Mouse (Mus musculus) forebrain, embryonic 15.5 days (tissue): Measurements from ENCODE around the gene Elp1. TPM values are rescaled to one million over a fixed set of nuclear protein-coding genes. Genes with fewer than 3 reads are reported as not detected.

Experiments
- ATAC-seq: fragments of 200-750 bp; cut with Nextera tagmentation; replicated peaks from 2 replicates; pipeline ENCODE4 v1.8.0; 2017; ENCODE audit warnings: mild to moderate bottlenecking, moderate TSS enrichment, moderate library complexity
- H3K27ac ChIP-seq: fragments of 300-500 bp; sonication (generic); replicated peaks from 2 replicates; pipeline ENCODE4 v1.5.1; 2015; ENCODE audit warnings: mild to moderate bottlenecking, inconsistent platforms
- H3K27me3 ChIP-seq: fragments of 300-500 bp; sonication (generic); 2 replicates; pipeline ENCODE4 v1.6.1; 2015; ENCODE audit warnings: inconsistent platforms
- H3K36me3 ChIP-seq: fragments of 300-500 bp; sonication (generic); 2 replicates; pipeline ENCODE4 v1.6.1; 2015; ENCODE audit warnings: mild to moderate bottlenecking, inconsistent platforms
- H3K4me1 ChIP-seq: fragments of 300-500 bp; sonication (generic); 2 replicates; pipeline ENCODE4 v1.6.1; 2015; ENCODE audit warnings: inconsistent platforms
- H3K4me2 ChIP-seq: fragments of 300-500 bp; sonication (generic); replicated peaks from 2 replicates; pipeline ENCODE4 v1.6.1; 2015; ENCODE audit warnings: mild to moderate bottlenecking, inconsistent platforms
- H3K4me3 ChIP-seq: fragments of 300-500 bp; sonication (generic); 2 replicates; pipeline ENCODE4 v1.5.1; 2015; ENCODE audit warnings: mild to moderate bottlenecking, inconsistent platforms
- H3K9ac ChIP-seq: fragments of 300-500 bp; sonication (generic); replicated peaks from 2 replicates; pipeline ENCODE4 v1.6.1; 2015; ENCODE audit warnings: mild to moderate bottlenecking, inconsistent platforms
- H3K9me3 ChIP-seq: fragments of 300-500 bp; sonication (generic); 2 replicates; pipeline ENCODE4 v1.6.1; 2016; ENCODE audit warnings: inconsistent platforms
- WGBS: fragments of 180-500 bp; shearing (Covaris S2); methylation state at CpG from one replicate; pipeline ENCODE4 v1.1.7; 2015; ENCODE audit warnings: mixed read lengths; 5-methylcytosine and 5-hydroxymethylcytosine counted together
- polyA plus RNA-seq: library from polyadenylated mRNA; unstranded; fragments of >200 nt; fragmentation: Nextera tagmentation; extraction: Ambion mirVana; gene quantifications from 2 replicates; pipeline ENCODE4 v1.2.1, GENCODE M21; 2015

The Elp1 gene
- polyA plus RNA-seq, 1 experiment from 2014 or later: 56.3 TPM

DNA sequence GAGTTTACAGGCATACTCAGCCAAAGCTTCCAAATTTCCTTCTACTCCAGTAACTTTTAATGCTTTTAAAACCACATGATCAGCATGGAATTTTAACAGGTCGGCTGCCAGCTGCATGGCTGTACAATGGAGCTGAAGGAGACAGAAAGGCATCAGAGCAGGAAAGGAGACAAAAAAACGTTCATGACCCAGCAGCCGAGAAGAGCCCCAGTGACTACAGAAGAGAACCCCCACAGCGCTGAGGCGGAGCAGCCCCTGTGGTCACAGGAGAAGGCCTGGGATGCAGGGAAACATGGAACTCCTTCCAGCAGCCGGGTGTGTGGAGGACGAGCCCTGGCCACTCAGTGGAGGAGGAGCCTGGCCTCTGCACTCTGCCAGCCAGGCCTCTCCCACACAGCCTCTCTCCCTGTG, 27.4 kb upstream of the Elp1 start:
- H3K9me3 ChIP-seq: no peaks in the 10 kb centered on the region
- no peak overlapping the region for H3K4me2 ChIP-seq
- H3K4me1 ChIP-seq: peaks cover 10% of the 10 kb centered on the region
- peak; percentile 91 for ATAC-seq
- 28% methylated on average over 7 of the region's 7 CpGs for WGBS
- H3K27ac ChIP-seq: peak overlapping the region; percentile 62
- no peak overlapping the region for H3K4me3 ChIP-seq
- H3K27me3 ChIP-seq: no peaks in the 10 kb centered on the region
- peaks cover 25% of the 10 kb centered on the region for H3K36me3 ChIP-seq
- no peak overlapping the region for H3K9ac ChIP-seq

DNA sequence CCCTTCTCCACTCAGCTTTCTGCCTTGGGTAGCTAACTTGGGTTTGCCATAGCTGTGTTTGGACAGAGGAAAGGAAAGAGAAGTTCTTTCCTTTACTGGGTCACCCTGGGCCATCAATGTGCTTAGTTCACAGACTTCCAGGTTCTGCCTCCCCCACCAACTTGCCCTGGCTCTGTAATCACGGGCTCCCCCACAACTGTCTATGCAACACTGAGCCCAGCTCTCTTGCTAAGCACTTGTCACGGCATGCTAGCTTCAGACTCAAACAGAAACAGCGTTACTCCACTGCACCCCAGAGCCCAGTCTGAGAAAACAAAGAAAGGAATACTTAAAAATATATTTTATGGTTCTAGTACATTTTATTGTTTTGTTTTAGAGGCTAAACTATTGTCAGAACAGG, 26.8 kb upstream of the Elp1 start:
- Histone ChIP-seq H3K36me3 (peaks cover 22% of the 10 kb centered on the region), H3K27ac (peak overlapping the region; percentile 62; the same call in 1 of the 2 replicates), H3K4me2 (no peak overlapping the region), H3K9ac (no peak overlapping the region), H3K4me3 (no peak overlapping the region), H3K9me3 (no peaks in the 10 kb centered on the region), H3K4me1 (peaks cover 10% of the 10 kb centered on the region), H3K27me3 (no peaks in the 10 kb centered on the region)
- WGBS: 57% methylated on average over 3 of the region's 3 CpGs
- ATAC-seq: peak; percentile 50

DNA sequence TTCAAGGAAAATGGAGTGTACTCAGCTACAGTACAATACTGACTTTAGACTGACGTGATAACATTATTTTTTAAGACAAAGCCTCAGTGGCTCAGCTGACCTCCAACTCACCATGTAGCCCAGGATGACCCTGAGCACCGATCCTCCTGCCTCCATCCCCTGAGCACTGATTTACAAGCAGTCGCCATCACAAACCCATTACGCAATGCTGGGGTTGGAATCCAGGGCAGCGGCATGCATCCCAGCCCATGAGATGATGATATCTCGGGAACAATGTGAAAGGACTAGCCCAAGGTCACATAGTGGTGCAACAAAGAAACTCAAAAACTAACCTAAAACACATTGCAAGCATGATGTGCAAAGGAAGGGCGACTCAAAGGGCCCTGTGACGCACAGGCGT, 22.1 kb upstream of the Elp1 start:
- H3K9me3 ChIP-seq: no peaks in the 10 kb centered on the region
- peaks cover 8% of the 10 kb centered on the region for H3K36me3 ChIP-seq
- no peak overlapping the region for H3K4me2 ChIP-seq
- ATAC-seq: no peak
- 0 out of 2 replicates have a peak, but pooled peaks cover 4% of the 10 kb centered on the region for H3K4me1 ChIP-seq
- no peaks in the 10 kb centered on the region for H3K27me3 ChIP-seq
- no peak overlapping the region for H3K4me3 ChIP-seq
- no peak overlapping the region for H3K9ac ChIP-seq
- H3K27ac ChIP-seq: no peak overlapping the region
- 93% methylated on average over 9 of the region's 9 CpGs for WGBS

DNA sequence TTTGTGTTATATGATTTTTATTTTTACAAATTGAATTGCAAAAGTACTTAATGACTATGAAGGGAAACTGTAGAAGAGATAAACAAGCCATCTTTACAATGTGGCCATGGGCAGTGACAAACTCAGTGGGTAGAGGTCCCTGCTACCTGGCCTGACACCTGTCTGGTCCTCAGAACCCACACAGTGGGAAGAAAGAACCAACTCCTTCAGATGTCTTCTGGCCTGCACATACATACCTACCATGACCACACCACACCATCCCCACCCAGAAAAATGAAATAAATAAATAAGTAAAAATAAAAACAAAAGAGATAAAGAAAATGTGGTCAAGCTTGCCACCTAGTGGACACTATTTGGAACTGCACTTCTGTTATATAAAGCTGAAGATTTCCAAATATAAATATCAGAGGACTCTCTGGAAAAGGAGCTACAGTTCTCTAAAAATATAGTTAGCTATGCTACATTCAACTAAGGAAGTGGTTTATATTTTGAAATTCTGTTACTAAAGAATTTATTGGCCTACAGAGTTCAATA, 18.0 kb upstream of the Elp1 start:
- Histone ChIP-seq H3K4me1 (no peaks in the 10 kb centered on the region), H3K27ac (no peak overlapping the region), H3K4me3 (no peak overlapping the region), H3K4me2 (no peak overlapping the region), H3K9me3 (no peaks in the 10 kb centered on the region), H3K27me3 (no peaks in the 10 kb centered on the region), H3K36me3 (no peaks in the 10 kb centered on the region), H3K9ac (no peak overlapping the region)
- no peak for ATAC-seq

DNA sequence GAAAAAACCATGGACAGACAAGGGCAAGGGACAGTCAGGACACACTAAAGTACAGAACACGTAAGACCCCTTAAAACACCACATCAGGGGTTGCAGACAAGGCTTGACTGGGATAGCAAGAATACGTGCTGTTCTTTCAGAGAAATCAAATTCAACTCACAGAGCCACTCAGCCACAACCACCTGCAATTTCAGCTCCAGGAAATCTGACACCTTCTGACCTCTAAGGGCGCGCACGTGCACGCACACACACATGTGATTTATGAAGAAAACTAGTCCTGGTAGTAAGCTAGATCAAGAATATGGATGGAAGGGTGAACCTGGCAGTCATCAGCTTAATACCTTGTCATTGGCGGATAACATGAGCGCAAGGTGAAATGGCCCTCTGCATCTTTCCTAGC, 13.0 kb upstream of the Elp1 start:
- Histone ChIP-seq H3K36me3 (peaks cover 8% of the 10 kb centered on the region; the same call in 1 of the 2 replicates), H3K27me3 (no peaks in the 10 kb centered on the region), H3K9ac (no peak overlapping the region), H3K4me3 (no peak overlapping the region), H3K27ac (no peak overlapping the region), H3K4me2 (no peak overlapping the region), H3K9me3 (no peaks in the 10 kb centered on the region), H3K4me1 (no peaks in the 10 kb centered on the region)
- no peak for ATAC-seq
- WGBS: 90% methylated on average over 8 of the region's 8 CpGs

DNA sequence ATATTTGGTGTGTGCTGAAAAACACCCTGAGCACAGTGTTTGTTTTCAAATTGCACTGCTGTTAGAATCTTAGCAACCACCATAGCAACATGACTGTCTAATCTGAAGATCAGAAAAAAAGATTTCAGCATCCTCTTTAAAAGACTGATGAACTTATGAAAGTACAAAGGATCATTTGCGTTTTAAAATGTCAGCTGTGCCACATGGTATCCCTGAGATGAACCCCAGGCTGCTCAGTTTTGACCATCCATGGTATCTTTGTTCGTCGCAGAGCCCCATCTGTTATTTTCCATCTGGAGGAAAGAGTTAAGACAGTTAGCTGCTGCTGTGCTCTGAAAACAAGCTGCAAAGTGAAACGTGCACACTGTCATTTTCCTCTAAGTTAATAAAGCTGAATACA, 10.0 kb upstream of the Elp1 start:
- no peak overlapping the region for H3K27ac ChIP-seq
- 82% methylated on average over 4 of the region's 4 CpGs for WGBS
- H3K4me2 ChIP-seq: no peak overlapping the region
- no peak overlapping the region for H3K4me3 ChIP-seq
- no peak overlapping the region for H3K9ac ChIP-seq
- H3K36me3 ChIP-seq: peaks cover 10% of the 10 kb centered on the region; the same call in 1 of the 2 replicates
- ATAC-seq: no peak
- no peaks in the 10 kb centered on the region for H3K27me3 ChIP-seq
- H3K9me3 ChIP-seq: no peaks in the 10 kb centered on the region
- no peaks in the 10 kb centered on the region for H3K4me1 ChIP-seq

DNA sequence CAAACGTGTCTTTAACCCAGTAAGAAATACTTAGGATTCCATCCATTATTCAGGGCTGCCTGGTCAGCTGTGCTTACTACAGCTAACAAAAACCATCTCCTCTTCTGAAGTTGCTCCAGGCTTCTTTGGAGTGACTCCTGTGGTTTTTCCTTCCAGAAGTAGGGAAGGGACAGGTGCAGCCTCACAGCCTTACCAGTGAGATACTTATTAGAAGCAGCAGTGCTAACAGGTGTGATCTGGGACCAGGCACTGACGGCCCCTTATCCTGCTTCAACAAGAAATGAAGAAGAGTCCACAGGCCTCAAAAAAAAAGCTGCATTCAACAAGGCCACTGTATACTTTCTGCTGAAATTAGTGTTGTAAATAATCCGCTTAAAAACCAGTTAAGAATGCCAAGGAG, 9.5 kb upstream of the Elp1 start:
- no peaks in the 10 kb centered on the region for H3K4me1 ChIP-seq
- H3K9me3 ChIP-seq: no peaks in the 10 kb centered on the region
- no peaks in the 10 kb centered on the region for H3K27me3 ChIP-seq
- H3K27ac ChIP-seq: no peak overlapping the region
- H3K4me3 ChIP-seq: no peak overlapping the region
- ATAC-seq: no peak
- peaks cover 15% of the 10 kb centered on the region for H3K36me3 ChIP-seq
- no peak overlapping the region for H3K9ac ChIP-seq
- 69% methylated on average over 3 of the region's 3 CpGs for WGBS
- no peak overlapping the region for H3K4me2 ChIP-seq

DNA sequence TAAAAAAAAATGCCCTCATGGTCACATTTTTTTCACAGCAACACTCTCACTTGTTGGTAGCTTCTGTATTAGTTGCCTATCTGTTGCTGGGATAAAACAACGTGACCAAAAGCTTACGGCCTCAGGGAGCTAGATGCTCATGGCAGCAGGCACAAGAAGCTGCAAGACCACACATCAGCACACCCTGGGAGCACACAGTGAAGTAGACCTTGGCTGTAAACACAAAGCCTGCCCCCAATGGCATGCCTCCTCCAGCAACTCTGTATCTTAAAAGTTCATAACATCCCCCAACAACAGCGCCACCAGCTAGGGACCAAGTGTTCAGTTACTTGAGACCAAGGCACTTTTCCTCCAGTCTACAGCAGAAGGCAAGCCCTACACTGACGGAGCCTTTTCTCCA, 6.9 kb upstream of the Elp1 start:
- peaks cover 4% of the 10 kb centered on the region for H3K4me1 ChIP-seq
- no peak overlapping the region for H3K27ac ChIP-seq
- H3K9ac ChIP-seq: no peak overlapping the region
- H3K4me3 ChIP-seq: no peak overlapping the region
- no peaks in the 10 kb centered on the region for H3K27me3 ChIP-seq
- H3K4me2 ChIP-seq: no peak overlapping the region
- no peak for ATAC-seq
- no peaks in the 10 kb centered on the region for H3K9me3 ChIP-seq
- WGBS: 79% methylated on average over 4 of the region's 4 CpGs
- H3K36me3 ChIP-seq: peaks cover 27% of the 10 kb centered on the region

DNA sequence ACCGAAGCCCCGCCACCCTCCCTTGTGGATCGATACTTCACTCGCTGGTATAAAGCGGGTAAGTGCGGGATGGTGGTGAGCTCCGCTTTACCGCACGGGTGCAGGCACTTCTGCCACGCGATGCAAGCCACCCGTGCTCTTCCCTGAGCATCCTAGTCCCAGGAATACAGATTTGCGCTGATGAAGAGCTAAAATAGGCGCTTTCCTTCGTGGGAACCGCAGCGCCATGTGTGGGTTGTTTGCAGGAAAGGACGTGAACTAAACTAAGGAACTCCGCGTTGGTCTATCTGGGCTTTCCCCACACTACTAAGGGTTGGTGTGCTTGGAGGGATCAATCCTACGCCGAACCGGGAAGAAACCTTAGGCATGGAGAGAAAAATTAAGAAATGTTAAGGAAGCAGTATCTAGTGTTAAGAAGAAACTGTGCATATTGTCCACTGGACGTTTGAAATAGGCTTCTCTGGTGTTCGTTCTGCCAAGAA, 579 bp upstream of the Elp1 start:
- peaks cover 43% of the 10 kb centered on the region for H3K36me3 ChIP-seq
- peak overlapping the region; percentile 81 for H3K9ac ChIP-seq
- no peaks in the 10 kb centered on the region for H3K9me3 ChIP-seq
- peak overlapping the region; percentile 91 for H3K27ac ChIP-seq
- no peaks in the 10 kb centered on the region for H3K27me3 ChIP-seq
- peak overlapping the region; percentile 78 for H3K4me3 ChIP-seq
- ATAC-seq: no peak
- H3K4me2 ChIP-seq: peak overlapping the region; percentile 68
- under 1% methylated on average over 25 of the region's 25 CpGs for WGBS
- H3K4me1 ChIP-seq: peaks cover 30% of the 10 kb centered on the region

DNA sequence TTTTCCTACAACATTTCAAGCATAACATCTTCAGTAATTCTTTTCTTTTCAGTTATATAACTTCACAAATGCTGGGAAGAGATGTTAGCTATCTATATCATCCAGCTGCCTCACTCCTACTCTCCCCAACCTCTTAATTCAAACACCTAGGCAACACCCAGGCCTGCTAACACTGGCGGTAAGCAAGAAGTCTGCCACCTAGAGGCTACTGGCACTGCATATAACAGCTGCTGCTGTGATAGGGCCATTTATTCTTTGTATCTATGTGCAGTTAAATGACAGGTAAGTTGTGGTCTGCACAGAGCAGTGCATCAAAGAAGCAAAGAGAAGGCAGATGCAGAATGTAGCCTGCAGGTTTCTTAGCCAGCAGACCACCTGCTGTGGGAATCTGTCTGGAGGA, 10.8 kb downstream of the Elp1 start:
- ATAC-seq: no peak
- H3K27me3 ChIP-seq: no peaks in the 10 kb centered on the region
- H3K36me3 ChIP-seq: peaks cover 88% of the 10 kb centered on the region
- no peak overlapping the region for H3K9ac ChIP-seq
- no peaks in the 10 kb centered on the region for H3K4me1 ChIP-seq
- H3K9me3 ChIP-seq: no peaks in the 10 kb centered on the region
- H3K4me3 ChIP-seq: no peak overlapping the region
- no peak overlapping the region for H3K27ac ChIP-seq
- WGBS: 36% methylated on average over 1 of the region's 1 CpGs
- H3K4me2 ChIP-seq: no peak overlapping the region

DNA sequence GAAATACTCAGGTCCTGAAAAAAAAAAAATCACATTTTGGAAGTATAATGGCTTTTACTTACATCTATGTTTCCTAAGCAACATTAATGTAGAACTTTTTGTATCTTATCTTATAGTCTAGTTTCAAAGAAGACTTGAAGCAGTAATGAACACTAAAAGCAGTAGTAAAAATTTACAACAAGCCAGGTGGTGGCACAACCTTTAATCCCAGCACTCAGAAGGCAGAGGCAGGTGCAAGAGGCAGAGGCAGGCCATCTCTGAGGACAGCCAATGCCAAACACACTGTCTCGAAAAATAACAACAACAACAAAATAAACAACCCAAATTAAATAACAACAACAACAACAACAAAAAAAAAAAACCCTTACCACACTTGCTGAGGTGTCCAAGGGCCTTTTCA, 31.1 kb downstream of the Elp1 start:
- no peak for ATAC-seq
- H3K36me3 ChIP-seq: peaks cover 91% of the 10 kb centered on the region
- H3K27me3 ChIP-seq: no peaks in the 10 kb centered on the region
- H3K4me1 ChIP-seq: no peaks in the 10 kb centered on the region
- H3K4me3 ChIP-seq: no peak overlapping the region
- 74% methylated on average over 1 of the region's 1 CpGs for WGBS
- no peak overlapping the region for H3K9ac ChIP-seq
- H3K4me2 ChIP-seq: no peak overlapping the region
- no peak overlapping the region for H3K27ac ChIP-seq
- H3K9me3 ChIP-seq: no peaks in the 10 kb centered on the region

DNA sequence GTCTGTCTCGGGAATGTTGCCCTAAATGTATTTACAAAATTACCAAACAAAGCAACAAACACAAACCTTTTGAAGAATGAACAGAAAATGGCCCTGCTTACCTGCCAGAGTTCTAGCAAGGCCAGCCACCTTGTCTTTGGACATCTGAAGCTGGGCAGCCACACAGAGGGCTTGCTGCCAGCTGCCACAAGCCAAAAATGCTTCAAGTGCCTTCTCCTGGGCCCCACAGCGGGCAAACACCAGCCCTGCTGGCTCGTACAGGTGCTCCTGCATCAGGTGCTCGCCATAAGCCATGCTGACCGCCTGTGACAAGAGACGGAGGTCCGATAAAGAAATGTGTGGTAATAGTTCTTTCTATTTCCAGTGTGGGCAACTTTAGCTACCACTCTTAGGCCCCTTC, 33.2 kb downstream of the Elp1 start:
- H3K4me2 ChIP-seq: no peak overlapping the region
- no peaks in the 10 kb centered on the region for H3K27me3 ChIP-seq
- H3K9ac ChIP-seq: no peak overlapping the region
- 95% methylated on average over 7 of the region's 7 CpGs for WGBS
- H3K9me3 ChIP-seq: no peaks in the 10 kb centered on the region
- no peaks in the 10 kb centered on the region for H3K4me1 ChIP-seq
- peaks cover 95% of the 10 kb centered on the region for H3K36me3 ChIP-seq
- H3K4me3 ChIP-seq: no peak overlapping the region
- no peak for ATAC-seq
- H3K27ac ChIP-seq: no peak overlapping the region

DNA sequence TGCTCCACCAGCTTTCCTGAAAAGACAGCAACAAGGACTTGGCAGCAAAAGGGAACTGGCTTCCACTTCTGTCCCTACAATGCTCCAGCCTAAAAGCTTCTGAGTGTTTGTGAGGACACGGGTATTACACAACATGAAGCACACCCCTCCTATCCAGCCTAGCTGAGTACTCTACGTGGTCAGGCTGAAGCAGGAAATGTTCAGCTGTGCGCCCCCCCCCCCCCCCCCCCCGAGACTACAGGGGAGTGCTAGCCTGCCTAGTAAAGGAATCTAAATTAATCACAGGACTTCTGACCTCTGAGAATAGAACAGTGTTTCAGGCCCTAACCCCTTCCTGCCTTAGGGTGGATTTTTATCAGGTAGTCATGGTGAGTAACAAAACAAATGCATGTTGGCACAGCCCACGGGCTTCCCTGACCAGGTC, 34.3 kb downstream of the Elp1 start:
- 80% methylated on average over 5 of the region's 5 CpGs for WGBS
- Histone ChIP-seq H3K4me3 (no peak overlapping the region), H3K4me2 (no peak overlapping the region), H3K27me3 (no peaks in the 10 kb centered on the region), H3K4me1 (no peaks in the 10 kb centered on the region), H3K9me3 (no peaks in the 10 kb centered on the region), H3K9ac (no peak overlapping the region), H3K27ac (no peak overlapping the region), H3K36me3 (peaks cover 90% of the 10 kb centered on the region)
- no peak for ATAC-seq
